Mouse (Mus musculus): ENCODE measurements around the gene Rps6kb2. TPM values are rescaled to one million over a fixed set of nuclear protein-coding genes. Genes with fewer than 3 reads are reported as not detected.

Rps6kb2 gene
- total RNA-seq (2021), result 10 to 100 TPM; 28.5 to 31.3 TPM
- long read RNA-seq, experiment 1, full-length matches to known transcripts, result 27 of 41 reads
- long read RNA-seq, experiment 1, partial matches to known transcripts, result 8 of 41 reads
- long read RNA-seq, experiment 1, other reads (novel, unspliced or antisense), result 6 of 41 reads
- long read RNA-seq, experiment 2, full-length matches to known transcripts, result 26 of 41 reads
- long read RNA-seq, experiment 2, partial matches to known transcripts, result 7 of 41 reads
- long read RNA-seq, experiment 2, other reads (novel, unspliced or antisense), result 8 of 41 reads

DNA sequence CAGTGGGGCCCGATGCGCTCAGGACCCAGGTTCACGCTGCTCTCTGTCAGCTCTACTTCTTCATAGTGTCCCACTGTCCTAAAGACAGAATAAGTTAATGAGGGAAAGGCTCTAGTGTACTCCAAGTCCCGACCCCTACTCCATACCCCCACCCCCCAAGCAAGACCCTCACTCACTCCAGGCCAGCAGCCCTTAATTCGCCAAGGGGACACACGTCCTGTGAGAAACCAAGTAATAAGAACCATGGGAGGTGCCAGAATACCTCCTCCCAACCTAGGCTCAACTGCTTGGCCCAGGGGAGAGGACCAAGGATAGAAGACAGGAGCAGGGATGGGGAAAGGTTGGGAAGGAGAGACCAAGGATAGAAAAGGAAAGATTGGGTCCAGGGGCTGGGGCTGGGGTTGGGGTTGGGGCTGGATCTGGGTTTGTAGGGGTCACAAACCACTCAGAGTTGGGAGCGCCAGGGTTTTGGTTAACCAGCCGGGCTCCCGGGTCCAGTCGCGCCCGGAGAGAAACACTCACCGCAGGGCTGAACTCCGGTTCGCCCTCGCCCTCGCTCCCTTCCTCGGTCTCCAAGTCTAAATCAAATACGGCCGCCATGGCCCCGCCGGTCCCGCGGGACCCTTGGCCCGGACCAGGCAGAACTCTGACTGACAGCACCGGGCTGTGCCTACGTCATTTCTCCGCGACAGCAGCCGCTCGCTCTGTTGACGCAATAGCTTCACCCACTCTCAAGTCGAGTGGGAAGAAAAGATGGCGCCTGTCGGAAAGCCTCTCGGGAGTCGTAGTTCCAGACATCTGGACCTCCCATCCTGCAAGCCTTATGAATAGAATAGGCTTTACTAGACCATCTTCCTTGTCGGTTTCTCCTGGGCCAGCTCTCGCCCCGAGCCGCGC lies at the start of gene Rps6kb2:
TSS of gene Rps6kb2 (minus strand) at position 709 of the 897 bp plus-strand sequence.
- intact Hi-C loops (cut with DNase I; ENCODE audit: low total_unique reads), result no loop called here
- peak; percentile 95 for DNase-seq

DNA sequence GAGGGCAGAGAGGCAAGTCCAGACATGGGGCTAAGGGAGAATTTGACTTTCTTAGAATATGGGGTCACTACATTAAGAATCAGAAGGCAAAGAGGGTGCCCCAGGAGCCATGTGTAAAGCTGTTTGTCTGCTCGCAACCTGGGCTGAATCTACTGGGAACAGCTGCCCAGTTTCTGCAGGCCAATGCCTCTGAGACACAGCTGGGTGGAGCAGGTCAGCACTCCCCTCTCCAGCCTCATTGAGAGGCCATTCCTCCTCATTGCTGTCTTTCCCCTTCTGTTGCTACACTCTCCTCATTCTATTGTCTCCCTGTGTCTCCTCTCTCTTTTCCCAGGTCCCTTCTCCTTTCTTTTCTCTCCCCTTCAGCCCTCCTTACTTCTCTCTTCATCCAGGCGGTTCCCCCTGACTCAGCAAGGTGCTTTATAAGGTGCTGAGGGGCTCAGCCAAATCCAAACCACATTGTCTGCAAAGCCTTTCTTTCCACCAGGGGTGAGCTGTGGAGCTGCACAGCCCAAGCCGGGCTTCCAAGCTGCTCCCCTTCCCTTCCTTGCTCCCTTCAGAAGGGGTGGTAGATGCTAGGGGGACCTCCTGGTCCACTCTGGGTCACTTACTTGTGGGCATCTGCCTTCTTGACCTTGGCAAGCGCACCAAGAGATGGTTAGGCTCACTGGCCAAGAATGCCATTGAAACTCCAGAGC lies 48.9 kb upstream of the Rps6kb2 start:
- DNase-seq, result no peak
- intact Hi-C loops (cut with DNase I; ENCODE audit: low total_unique reads), result no loop called here

DNA sequence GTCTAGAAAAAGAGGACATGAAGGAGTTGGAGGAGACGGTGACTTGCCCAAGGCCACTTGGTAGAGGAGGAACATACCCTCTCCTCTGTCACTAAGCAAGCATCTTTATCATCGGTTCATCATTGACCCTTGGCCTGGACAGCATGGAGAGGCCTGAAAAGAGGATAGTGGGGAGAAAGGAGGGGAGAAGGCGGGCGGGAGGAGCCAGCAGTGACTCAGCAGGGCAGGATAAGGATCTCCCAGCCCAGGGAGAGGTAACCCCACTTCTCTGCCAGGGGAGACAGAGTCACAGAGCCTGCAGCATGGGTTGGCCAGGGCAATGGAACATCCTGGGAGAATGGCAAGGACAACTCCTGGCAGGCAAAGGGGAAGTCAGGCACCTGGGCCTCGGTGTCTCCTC lies 45.4 kb upstream of the Rps6kb2 start:
- no peak for DNase-seq
- intact Hi-C loops (cut with DNase I; ENCODE audit: low total_unique reads), result no loop called here

DNA sequence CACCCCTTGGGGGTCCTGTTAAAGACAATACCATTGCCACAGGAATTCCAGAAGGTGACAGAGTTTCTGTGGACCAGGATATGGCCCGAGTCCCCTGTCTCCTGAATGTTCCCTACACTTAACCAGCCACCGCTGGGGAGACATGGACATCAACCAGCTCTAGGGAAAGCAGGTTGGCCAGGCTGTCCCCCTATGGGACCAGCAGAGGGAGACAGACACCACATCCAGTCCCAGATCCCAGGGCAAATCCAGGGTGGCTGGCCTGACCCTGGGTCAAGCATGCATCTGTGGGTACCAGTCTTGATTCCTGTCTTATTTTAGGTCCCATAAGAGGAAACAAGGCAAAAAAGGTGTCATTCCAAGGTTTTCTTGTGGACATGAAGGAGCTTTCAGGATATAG lies 43.8 kb upstream of the Rps6kb2 start:
- peak; percentile 77 for DNase-seq
- intact Hi-C loops (cut with DNase I; ENCODE audit: low total_unique reads), result no loop called here

DNA sequence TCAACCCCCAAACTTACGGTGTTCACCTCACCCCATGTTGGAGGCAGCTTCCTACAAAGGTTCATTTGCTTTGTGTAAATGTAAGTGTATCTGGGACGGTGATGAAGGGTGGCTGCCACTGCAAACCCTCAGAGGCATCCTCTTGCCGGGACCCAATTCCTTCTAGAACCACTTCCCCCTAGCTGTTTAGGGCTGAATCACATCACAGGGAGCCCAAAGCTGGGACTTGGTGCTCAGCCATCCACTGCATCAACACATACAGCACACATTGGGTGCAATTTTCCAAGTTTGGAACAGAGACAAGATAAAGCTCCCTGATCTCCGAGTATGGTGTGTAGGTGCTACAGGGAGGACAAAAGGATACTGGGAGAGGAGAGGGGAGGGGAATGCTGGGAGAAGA lies 41.7 kb upstream of the Rps6kb2 start:
- intact Hi-C loops (cut with DNase I; ENCODE audit: low total_unique reads), result no loop called here
- DNase-seq, result no peak

DNA sequence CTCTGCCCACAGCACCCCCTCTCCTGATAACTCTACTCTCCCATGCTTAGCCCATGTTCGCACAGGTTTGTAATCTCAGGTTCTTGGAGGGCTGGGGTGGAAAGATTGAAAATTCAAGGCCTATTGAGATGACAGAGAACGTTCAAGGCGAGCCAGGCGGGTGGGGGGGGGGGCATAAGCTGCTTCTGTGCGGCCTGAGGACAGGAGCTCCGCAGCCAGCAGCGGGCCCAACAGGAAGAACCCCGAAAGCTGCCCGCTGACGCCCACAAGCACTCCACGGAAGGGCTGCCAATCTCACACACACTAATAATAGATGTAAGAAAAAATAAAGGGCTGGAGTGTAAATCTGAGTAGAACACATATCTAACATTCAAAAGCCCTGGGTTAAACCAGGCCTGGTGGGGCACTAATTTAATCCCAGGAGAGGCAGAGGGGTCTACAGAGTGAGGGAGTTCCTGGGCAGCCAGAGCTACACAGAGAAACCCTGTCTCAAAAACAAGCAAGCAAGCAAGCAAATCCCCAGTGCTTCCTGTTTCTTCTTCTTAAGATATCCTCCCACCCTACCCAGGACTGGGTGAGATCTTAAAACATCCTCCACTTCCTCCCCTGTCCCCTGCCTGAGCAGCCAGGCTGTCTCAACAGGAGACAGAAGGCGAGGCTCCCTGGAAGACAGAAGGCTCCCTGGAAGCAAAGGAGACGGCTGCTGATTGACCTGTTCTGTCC lies 40.6 kb upstream of the Rps6kb2 start:
- no peak for DNase-seq
- intact Hi-C loops (cut with DNase I; ENCODE audit: low total_unique reads), result no loop called here

DNA sequence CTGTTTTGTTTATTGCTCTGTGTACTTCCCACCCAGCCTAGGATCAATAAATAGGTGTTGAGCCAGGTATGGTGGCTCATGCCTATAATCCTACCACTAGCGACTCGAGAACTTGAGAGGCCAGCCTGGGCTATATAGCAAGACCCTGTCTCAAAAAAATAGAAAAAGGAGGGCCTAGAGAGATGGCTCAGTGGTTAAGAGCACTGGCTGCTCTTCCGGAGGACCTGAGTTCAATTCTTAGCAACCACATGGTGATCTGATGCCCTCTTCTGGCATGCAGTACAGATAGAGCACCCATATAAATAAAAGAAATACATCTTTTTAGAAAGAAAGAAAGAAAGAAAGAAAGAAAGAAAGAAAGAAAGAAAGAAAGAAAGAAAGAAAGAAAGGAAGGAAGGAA lies 40.0 kb upstream of the Rps6kb2 start:
- intact Hi-C loops (cut with DNase I; ENCODE audit: low total_unique reads), result no loop called here

DNA sequence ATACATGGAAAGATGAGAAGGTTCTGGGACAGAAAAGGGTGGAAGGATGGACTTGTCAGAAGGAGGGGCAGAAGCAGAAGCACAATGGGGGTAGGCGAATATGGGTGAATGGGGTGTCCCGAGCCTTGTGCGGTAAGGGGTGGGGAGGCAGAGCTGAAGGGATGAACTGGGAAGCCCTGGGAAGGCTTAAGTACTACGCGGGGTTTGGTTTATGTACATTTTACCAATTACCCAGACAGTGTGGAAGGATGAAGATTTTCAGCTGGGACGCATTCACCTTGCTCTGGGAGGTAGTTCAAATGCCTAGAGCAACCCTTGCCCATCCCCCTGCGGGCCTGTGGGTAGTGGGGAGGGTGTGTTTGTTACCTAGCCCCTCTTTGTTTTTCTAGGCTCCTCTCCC lies 39.0 kb upstream of the Rps6kb2 start:
- intact Hi-C loops (cut with DNase I; ENCODE audit: low total_unique reads), result no loop called here
- no peak for DNase-seq

More for the DNA sequence above, 40.0 kb upstream of the Rps6kb2 start:
- DNase-seq, result no peak

DNA sequence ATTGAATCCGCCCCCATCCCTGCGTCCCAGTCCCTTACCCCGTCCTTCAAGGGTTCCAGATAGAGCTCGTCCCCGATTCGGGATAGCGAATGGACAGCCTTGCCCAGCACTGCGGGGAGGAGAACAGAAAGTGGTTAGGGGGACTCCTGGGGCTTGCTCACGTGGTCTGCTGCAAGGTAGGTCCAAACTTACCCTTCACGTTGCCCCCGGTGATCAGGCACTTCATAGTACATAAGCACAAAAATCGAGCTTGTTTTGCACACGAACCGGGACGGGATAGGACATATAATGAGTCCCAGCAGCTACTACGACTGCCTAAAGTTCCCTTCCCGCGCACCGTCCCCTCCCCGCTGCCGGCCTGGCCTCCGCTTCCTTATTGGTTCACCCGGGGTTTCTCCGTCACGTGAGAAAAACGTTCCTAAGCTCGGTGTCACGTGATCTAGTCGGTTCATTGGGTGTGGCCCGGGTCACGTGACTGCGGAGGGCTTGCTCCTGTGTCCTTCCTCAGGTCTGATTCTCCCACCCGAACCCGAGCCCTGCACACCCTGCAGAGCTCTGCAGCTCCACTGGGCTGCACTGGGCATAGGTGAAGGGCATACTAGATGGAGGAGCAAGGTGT lies 38.2 kb upstream of the Rps6kb2 start, which contains the start of gene Rad9a:
TSS of gene Rad9a (minus strand) at position 372 of the 619 bp plus-strand sequence.
- peak; percentile 96 for DNase-seq
- intact Hi-C loops (cut with DNase I; ENCODE audit: low total_unique reads), result no loop called here

DNA sequence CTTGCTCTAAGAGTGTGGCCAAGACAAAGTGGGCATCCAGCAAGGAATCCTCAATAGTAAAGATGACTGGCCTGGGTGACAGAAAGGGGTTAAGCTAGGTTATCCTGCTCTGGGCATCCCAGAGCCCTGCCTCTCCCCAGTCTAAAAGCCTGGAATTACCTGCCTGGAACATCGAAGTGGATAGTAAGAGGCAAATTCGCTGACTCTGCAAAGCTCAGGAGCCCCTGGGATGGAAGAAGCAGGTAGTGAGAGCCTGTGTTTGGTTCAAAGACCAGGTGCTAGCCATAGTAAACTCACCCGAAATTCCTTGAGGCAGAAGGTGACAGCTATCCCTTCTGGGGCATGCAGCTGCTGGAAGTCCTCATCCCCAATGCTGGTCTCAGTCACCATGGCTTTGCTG lies 34.0 kb upstream of the Rps6kb2 start:
- DNase-seq, result no peak
- intact Hi-C loops (cut with DNase I; ENCODE audit: low total_unique reads), result no loop called here

DNA sequence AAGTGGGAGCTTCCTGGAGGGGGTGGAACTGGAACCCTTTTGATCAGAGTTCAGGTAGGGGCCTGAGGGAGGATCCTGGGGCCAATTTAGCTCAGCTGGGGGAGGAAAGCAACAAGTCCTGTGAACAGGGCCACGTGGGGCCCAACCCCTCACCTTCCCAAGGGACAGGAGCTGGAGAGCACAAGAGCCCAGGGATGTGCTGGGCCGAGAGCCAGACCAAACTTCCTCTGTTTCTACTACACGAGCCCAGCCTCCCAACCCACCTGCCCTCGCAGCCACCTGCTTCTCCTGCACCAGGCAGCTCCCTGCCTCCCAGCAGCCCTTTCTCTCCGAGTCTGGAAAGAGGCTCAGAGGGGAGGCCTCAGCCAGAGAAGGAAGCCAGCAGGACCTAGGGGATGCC lies 33.4 kb upstream of the Rps6kb2 start:
- intact Hi-C loops (cut with DNase I; ENCODE audit: low total_unique reads), result no loop called here
- no peak for DNase-seq

DNA sequence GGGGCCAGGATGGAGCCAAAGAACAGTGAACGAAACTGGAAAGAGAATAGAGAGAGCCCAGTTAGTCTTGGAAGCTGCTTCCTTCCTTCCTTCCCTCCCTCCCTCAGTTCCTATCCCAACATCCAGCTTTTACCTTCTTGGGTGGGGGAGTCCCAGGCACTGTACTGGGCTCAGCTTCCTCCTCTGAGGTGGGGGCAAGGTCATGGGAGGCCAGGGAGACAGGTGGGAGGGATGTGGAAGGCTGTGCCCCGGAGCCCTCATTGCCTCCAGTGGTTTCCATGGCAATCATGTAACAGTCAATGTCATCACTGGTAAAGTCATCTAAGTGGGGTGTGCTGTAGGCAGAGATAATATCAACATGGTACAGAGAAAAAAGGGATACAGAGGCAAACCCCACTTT lies 32.9 kb upstream of the Rps6kb2 start:
- intact Hi-C loops (cut with DNase I; ENCODE audit: low total_unique reads), result no loop called here
- no peak for DNase-seq

DNA sequence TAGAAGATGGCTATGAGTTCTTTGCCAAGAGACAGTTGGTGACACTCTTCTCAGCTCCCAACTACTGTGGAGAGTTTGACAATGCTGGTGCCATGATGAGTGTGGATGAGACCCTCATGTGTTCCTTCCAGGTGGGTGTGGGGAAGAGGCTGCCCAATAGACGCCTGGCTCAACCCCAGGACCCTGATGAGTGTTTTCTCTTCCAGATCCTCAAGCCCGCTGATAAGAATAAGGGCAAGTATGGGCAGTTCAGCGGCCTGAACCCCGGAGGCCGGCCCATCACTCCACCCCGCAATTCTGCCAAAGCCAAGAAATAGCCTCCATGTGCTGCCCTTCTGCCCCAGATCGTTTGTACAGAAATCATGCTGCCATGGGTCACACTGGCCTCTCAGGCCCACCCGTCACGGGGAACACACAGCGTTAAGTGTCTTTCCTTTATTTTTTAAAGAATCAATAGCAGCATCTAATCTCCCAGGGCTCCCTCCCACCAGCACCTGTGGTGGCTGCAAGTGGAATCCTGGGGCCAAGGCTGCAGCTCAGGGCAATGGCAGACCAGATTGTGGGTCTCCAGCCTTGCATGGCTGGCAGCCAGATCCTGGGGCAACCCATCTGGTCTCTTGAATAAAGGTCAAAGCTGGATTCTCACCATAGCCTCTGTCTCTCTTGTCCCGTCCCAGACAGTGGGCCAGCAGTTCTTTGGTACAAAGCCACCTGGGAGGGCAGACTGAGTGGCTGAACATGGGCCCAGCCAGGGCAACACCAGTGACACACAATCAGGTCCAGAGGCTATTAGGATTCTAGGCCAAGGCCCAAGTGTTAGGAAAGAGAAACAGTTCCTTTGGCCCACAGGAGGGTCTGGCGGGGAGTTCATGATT lies 31.9 kb upstream of the Rps6kb2 start:
- intact Hi-C loops (cut with DNase I; ENCODE audit: low total_unique reads), result no loop called here
- DNase-seq, result no peak

DNA sequence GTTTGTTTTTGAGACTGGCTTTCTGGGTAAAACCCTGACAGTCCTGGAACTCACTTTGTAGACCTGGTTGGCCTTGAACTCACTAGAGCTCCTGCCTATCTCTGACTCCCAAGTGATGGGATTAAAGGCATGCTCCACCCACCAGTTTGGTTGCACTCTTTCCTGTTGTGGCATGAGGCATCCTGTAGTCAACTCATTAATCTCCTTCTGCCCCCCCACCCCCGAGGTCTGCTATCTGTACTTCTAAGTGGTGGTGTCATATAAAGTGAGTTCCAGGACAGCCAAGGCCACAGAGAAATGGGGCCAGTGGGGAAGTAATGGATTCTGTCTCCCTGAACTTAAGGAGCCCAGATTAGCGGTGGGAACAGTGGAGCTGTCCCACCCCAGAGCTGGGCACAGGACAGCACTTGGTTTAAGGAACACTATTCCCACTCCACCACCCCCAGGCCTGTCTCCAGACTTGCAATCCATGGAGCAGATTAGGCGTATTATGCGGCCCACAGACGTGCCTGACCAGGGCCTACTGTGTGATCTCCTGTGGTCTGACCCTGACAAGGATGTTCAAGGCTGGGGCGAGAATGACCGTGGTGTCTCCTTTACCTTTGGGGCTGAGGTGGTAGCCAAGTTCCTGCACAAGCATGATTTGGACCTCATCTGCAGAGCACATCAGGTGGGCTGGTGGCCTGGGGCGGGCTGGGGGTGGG lies 31.0 kb upstream of the Rps6kb2 start:
- no peak for DNase-seq
- intact Hi-C loops (cut with DNase I; ENCODE audit: low total_unique reads), result no loop called here

DNA sequence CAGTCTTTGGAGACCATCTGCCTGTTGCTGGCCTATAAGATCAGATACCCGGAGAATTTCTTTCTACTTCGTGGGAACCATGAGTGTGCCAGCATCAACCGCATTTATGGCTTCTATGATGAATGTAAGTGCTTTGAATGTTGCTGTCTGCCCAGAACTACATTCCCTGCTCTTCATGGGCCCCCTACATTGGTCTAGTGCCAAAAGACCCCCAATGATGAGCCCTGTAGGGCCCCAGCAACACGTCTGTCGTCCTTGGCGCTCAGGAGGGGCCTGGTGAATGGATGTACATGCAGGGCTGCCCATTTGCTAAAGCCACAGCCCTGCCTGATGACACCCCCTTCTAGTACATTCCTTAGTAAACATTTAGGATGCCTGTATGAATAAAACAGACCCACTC lies 30.0 kb upstream of the Rps6kb2 start:
- intact Hi-C loops (cut with DNase I; ENCODE audit: low total_unique reads), result no loop called here
- no peak for DNase-seq

DNA sequence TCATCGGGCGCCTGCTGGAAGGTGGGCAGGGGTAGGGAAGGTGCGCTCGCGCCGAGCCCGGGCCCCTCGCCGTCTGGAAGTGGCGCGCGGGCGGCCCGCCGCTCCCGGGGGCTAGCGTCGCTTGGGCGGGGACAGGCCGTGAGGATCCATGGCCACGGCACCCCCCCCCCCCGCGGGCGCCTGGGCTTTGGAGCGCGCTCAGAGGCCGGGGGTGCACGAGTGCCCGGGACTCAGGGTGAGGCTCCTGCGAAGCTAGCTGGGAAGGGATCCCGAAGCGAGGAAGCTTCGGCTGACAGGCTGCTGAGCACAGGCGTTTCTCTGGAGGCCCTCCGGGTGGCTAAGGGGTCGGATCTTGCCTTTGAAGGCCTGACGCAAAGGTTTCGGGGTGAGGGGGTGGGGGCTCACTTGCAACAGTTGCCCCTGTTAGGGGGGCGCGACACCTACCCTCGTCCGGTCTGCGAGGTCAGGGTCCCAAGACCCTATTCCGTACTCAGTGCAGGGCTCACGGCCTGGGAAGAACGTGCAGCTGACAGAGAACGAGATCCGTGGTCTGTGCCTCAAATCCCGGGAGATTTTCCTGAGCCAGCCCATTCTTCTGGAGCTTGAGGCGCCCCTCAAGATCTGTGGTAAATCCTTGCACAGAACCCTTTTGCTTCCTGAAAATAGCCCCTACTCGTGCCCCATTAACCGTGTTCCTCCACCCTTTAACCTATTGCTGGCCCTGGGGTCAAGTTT lies 29.3 kb upstream of the Rps6kb2 start:
- intact Hi-C loops (cut with DNase I; ENCODE audit: low total_unique reads), result no loop called here
- DNase-seq, result no peak
